Mouse (Mus musculus) frontal cortex, postnatal 14 days (tissue): ENCODE measurements around the gene Btbd9.

Experiments used
- DNase-seq, 2 experiments: peaks; one replicate each; pipeline ENCODE4 v3.0.0; 2022; ENCODE audit warnings: low spot score in 2 of 2

Btbd9 gene

DNA sequence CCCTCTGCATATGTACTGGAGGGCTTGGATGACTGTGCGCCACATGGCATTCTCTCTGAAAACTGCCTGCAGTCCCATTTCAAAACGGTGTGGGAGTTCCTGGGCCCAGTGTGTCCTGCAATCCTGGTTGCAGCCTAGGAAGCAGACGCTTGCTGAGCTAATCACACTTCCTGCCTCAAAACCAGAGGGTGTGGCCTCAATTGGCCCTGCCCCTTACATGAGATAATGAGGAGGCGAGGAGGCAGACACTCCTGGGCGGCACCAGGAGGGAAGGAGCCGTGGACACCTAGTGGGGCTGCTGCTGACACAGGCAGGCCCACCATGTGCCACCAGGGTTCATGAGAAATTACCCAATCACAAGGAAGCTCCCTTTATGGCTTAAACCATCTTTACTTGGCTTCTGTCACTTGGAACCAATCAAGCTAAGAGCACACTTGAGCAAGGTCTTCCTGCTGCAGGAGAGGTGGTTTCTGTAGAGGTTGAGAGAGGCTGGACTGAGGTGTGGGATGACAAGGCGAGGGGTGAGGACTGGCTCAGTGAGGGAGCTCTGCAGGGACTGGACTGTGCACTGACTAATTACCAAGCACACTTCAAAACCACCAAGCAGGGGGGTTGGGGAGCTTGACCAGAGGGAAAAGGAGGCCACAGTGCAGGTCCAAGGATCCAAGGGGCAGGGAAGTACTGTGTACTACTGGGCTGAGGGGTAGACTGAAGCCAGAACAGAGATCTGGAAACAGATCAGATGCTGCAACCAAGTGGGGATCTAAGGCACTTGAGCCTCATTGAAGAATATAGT lies 295.8 kb downstream of the Btbd9 start:
- no peak for DNase-seq

DNA sequence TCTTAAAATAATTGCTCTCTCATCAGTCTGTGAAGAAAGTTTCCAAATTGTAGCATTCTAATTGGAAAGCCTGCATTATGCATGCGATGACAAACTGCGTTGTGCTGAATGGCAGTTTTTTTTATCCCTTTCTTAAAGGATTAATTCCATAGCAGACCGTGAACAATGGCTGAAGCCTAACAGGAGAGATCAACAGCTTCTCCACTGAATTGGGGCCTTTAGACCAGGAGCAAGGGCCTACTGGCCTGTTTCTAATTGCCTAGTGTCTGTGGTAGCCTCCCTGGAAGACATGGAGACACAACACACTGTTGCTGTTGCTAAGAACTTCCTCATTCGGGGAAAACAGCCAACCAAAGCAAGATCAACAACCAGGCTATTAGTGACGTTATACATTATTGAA lies 296.6 kb downstream of the Btbd9 start:
- DNase-seq: no peak

DNA sequence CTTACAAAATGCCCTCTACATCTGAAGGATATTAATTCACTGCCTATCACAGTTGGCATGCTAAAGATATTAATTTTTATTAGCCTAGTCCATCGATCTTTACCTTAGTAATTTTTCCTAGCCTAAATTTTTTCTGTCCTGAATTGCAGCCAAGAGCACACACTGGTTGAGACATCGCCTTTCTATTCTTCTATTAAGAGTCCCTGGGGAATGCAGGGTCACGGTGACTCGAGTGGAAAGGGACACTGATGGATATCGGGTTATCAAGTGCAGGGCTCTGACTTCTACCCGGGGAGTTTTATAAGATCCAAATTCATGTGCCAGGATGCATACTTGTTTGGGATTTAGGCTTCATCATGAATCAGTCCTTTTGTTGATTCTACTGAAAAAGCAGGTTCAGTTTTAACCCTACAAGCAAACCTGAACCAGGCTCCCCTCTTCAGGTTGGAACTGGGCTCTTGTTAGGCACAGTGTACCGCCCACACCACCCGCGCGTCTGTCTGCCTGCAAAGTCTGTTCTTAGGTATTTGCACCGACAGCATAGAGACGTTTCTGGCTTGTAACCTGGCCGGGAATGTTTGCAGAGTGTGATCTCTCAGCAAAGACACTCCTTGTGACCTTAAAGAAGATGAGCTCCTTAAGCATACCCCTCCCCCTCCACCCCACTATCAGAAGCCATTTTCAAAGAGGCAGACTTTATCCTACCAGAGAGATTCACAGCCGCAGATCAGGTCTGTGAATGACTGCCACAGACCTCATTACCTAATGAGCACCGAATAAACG lies 297.5 kb downstream of the Btbd9 start:
- no peak for DNase-seq

DNA sequence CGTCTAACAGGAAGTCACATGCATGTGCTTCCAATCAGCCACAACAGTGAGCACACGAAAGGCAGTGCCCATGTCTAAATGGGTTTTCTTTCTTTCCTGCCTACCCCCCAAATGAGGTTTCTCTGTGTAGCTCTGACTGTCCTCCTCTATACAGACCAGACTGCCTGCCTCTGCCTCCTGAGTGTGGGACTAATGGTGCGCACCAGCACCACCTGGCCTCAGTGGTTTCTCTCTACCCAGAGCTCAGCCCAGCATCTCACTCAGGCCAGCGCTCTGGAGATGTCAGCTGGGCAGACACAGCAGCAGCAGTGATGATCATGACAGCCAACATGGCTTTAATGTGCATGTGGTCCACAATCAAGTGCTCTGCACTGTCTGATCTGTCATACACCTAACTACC lies 299.8 kb downstream of the Btbd9 start:
- no peak for DNase-seq

DNA sequence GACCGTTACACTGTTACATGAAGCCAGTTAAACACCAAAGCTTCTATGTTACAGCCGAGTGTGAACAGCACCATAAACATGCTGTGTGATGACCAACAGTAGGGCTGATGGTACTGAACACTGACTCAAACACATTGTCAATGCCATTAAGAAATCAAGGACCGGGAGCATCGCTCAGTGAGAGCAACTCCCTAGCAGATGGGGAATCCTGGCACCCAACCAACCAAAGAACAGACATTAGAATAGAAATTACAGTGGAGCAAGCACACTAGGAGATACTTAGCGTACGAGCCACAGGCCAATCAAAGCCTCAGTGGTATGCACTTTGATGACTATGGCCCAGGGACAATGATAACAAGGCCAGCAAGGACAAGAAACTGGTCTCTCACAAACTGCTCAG lies 303.5 kb downstream of the Btbd9 start:
- no peak for DNase-seq

DNA sequence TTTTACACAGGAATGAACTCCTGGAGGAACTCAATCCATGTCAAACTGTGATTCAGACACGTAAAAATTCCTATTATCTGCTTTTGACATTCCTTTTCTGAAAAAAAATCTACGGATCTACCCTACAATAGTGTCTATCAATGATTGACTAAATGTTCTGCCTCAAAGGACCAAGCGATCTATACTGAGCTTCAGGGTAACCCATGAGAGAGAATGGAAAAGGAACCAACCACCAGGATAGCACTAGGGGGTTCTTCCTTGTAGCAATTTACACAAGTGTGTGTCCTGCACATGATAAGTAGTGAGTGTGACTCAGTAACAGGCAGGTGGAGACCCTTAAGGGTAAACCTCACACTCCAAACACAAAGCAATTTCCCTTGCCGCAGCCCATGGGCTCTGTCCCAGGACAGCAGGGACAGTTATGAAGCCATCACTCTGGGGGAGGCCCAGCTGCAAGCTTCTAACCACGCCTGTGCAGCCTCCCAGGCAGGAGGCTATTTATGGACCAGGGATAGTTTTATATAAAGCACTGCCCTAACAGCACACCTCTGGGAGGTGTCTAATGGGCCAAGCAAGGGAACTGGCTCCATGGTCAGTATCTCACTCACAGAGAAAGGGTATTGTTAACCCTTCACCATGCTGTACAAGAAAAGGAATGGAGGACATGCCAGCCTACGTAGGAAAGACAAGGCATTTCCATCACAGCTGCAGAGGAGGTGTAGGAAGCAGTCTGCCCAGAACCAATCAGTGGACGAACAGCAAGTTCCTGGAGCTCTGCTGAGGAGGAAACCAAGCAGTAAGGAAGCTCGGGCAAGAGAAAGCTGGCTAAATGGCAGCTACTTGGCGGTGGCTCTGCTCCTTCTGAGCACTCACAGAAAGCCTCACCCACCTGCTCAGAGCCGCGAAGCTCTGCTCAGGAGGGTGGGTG lies 306.9 kb downstream of the Btbd9 start:
- no peak for DNase-seq

DNA sequence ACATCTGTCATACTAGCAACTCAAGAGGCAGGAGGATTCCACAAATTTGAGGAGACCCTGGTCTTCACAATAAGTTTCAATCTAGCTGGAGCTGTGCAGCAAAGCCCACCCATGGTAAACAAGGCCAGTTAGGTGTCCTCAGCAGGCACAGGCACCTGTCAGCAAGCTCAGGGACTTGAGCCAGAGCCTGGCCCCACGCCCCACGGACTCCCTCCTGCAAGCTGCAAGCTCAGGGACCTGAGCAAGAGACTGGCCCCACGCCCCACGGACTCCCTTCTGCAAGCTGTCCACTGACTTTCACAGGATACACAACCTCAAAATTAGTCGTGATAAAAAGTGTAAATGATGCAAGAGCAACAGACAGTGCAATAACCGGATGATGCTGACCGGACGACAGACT lies 307.8 kb downstream of the Btbd9 start:
- no peak for DNase-seq

DNA sequence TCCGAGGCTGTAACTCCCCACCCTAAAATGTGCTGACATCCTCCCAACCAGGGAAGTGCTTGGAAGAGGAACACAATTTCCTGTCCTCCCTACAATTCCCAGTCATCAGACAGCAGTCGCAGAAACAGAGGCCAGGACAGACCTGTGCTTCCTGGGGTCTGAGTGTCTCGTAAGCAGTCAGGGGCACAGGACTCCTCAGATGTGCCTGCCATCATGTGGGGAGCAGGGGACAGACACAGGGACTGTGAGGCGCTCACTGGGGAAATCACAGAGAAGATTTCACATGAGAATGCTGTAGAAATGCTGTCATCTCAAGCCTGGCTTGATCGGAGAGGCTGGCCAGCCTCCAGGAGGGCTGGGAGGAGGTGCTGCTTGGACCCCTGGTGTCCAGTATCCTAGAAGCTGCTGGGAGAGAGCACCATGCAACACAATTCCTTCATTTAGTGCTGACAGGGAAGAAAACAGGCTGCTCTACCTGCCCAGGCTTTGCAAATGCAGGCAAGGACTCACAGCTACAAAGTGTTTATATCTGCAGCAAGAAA lies 308.8 kb downstream of the Btbd9 start:
- DNase-seq: no peak

DNA sequence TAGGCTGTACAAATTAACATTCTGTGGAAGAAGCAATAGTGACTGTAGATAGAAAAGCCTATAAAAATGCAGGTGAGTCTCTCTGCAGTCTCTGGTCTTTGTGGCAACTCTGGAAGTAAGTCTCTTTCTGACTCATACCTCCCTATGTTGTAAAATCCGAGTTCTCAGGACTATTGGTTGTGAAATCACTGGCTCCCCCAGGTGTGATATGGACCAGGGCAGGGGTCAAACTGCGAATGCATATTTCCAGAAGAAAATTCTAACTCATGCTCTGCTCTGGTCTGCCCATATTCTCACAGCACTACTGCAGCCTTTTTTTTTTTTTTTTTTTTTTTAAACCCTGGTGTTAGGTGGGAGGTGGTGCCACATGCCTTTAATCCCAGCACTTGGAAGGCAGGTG lies 312.8 kb downstream of the Btbd9 start:
- DNase-seq: no peak

DNA sequence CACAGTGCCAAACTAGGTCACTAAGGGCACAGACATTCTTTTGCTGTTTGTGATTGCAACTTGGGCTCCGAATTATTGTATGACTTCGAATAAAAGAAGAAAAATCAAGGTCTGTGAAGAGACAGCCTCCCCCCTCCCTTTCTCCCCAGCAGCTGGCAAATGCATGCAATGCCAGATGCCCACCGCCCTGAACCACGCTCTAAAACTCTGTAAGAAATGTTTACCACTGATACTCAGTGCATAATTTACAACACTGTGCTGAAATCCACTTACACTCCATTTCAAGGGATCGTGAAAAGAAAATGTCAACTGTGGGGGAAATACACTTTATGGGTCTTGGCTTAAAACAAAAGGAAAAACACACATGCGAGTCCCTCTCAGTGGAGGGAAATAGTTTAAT lies 313.3 kb downstream of the Btbd9 start:
- no peak for DNase-seq

DNA sequence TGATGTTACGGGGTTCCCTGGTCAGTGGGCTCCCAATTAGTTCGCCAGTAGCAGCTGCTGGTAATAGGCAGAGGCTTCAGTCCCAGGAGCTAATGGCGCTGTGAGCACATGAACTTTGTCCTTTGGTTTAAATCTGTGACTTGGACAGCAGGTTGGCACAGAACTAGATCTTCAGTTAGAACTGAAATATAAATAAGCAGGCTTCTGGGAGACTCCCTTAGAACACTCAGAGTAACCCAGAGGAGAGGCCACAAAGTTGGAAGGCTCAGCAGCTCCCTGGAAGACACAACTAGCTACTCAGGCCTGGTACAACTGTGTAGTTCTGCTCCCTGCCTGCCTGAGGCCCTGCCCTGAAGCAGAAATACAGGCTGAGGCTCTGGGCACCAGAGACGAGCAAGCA lies 313.8 kb downstream of the Btbd9 start:
- DNase-seq: no peak

DNA sequence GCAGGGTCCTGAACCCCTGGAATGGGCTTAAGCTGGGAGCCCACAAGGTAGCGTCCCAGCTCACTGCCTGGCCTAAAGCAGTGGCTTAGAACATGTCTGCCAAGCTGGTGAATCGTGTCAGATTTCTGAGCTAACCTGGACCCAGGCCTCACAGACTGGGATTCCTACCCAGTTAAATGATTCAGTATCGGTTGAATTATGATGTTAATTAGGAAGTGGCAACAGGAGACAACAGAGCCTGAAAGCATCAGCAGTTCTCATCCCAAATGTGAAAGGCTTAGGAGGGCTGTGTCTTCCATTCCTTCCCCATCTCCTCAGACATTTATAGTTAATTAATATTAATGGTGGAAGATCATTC lies 314.3 kb downstream of the Btbd9 start:
- DNase-seq: no peak

DNA sequence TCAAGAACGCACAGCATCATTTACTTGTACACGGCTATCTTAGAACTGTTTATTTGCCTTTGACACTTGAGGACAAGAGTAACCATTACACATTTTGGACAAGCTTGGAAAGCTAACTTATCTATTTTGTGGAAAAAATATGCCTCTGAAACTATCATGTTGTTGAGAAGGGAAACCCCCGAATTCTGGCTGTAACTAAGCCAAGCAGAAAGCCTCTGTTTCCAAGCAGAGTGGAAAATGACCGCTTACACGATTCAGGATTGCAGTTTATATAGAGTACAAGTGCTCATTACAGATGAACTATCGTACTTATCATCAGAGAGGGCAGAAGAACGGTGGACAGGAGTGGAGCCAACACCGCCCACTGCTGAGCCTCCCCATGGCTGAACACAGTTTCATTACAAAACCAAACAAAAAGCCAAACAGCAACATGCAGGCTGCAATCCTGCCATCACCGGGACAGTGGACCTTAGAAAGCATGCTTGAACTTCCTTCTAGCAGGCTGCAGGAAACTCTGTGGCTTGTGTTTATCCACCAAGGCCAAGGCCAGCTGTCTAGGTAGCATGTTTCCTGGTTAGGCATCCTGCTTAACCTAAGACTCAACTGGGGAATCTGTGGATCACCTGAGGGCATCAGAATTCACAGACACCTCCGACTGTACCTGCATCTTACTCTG lies 314.8 kb downstream of the Btbd9 start:
- no peak for DNase-seq

DNA sequence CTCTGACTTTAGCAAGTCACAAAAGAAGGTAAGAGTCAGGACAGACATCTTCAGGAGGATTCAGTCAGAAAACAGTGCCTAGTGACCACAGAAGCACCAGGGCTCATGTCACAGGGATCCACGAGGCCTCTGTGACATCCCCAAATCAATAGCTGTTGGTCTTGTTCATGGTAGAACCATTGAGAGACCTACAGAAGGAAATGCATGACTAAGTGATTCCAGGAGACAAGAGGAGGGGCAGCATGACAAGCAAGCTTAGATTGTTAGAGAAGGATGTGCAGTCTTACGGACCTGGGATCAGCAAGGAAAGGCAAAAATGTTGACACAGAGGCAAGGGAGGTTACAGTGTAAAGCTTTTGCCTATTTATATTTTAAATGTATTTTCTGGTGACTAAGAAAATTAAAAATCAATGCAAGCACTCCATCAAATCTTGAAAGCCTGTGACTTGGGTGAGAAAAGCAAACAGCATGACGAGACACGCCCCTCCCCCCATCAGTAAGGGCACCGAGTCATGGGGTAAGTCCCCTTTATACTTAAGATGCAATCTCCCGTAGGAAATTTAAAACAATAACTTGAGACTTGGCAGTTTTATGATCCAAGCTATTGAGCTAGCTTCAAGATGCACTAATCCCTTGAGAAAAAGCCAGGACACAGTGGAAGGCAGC lies 315.5 kb downstream of the Btbd9 start:
- no peak for DNase-seq

DNA sequence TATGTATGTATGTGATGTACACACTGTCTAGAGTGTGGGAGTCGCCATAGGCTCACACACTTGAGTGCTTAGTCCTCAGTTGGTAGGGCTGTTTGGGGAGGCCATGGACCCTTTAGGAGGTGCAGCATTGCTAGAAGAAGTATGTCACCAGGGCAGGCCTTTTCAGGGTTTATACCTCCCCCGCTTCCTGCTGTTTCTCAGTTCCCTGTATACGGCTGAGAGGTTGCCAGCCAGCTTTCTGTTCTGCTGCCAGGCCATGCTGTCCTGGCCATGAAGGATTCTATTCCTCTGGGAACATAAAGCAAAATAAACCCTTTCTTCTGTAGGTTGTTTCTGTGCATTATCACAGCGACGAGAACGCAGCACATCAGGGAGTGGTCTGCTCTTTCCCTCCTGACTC lies 316.4 kb downstream of the Btbd9 start:
- no peak for DNase-seq

DNA sequence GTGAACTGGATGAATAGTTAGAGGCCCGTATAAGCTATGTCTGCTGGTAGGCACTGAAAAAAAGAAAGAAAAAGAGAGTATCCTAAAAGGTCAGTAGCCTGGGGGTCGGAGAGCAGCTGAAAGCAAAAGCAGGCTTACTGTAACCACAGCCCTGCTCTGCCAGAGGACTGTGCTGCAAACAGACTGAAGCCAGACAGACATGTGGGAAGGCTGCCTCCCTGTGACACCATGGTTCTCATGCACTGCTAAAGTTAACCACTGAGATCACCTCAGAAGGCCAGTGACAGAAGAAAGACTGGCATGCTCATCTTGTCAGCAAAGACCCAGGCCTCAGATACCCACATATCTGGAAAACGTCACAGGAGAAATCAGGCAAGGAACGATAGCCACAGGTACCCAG lies 317.8 kb downstream of the Btbd9 start:
- DNase-seq: no peak

DNA sequence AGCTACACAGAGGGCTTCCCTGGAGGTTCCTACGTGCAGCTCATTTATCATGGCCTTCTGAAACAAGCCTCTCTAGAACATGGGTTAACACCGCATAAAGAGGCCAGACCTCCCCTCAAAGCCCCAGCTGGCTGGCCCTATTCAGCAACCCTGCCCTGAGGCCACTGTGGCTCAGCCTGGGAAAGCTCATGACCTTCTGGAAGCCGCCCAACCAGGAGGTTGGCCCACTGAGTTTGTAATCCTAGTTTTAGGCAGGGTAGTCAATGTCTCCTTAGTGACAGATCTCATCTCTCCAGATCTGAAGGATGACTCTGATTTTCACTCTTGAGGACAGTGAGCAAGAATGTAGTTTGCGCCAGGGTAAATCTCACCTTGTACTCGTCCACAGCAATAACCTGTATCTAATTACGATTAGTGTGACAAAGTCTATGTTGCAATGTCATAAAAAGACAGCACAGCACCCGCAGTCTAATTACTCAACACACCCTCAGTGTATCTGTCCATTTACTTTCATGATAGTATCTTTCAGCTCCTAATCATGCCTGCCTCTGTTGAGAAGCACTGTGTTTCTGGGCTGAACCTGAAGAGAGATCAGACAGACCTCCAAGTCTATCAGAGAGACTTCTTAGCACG lies 320.2 kb downstream of the Btbd9 start:
- no peak for DNase-seq

DNA sequence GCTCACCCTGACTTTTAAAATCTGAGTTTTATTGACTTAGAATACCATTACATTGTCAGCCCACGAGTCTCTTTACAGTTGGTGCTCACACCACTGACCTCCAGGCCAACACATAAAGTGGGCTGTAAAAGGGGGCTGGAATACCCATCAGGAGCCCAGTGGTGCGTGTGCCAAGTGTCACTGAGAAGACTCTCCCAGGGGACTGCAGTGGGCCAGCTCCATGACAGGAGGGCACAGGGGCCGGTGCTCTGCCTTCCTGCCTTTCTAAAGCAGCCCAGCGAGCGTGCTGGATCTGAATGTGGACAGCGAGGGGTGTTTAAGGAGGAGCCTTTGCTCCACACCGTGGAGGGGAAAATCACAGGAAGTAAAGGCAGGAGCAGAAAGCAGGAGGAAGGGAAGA lies 322.4 kb downstream of the Btbd9 start:
- DNase-seq: no peak

DNA sequence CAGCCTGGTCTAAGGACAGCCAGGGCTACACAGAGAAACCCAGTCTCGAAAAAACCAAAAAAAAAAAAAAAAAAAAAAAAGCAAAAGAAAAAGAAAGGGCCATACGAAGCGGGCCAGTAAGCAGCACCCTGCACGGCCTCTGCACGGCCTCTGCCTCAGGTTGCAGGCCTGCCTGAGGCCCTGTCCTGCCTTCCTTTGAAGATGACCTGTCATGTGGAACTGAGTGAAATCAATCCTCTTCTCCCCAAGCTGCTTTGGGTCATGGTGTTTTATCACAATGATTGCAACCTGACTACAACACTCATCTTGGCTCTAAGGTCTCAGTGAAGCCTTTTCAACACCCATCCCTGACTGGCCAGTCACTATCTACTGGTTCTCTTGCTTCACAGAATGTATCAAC lies 323.3 kb downstream of the Btbd9 start:
- DNase-seq: no peak

DNA sequence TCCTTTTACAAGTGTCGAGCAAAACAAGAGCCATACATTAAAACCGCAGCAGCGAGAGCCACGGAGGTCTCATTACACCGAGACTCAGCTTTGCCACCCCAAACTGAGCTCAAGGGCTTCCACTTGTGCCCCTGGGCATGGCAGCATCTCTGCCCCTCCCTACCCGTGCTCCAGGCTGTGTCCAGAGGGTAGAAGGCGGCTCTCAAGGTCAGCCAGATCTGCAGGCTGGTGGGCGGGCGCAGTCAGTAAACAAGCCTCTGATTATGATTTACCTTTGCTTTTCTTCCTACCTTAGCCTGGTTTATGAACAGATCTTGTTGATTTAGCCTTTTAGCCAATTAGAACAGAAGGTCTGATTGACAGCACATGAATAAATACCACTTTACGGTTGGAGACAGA lies 331.0 kb downstream of the Btbd9 start:
- DNase-seq: no peak
